ENCODE assay signal across 10 mouse cellular contexts in genomic region chr6:82997511-82998102, GRCm38 (mm10). TPM values are rescaled to one million over a fixed set of nuclear protein-coding genes. Genes with fewer than 3 reads are reported as not detected.
DNase-seq lines count a peak whose midpoint lies in the region; ATAC-seq and TF ChIP-seq lines count a peak whose summit lies in the region.
"Had no signal": no experiment of that assay in that cellular context is flagged by ENCODE, and none has a peak within 500 bp of the region (broad histone marks: within the 10 kb centered on the region; RNA-seq: fewer than 3 reads in every experiment).

No protein-coding gene starts in this region.

- peak overlapping the region; percentile 85 for H3K27ac ChIP-seq in embryonic fibroblast, embryonic 13.5 days (ENCODE audit: insufficient read depth, low read length)
- peak overlapping the region; percentile 70 for H3K27ac ChIP-seq in lung, embryonic 14.5 days (ENCODE audit: low read depth)

- peak; percentile 8; the same call in 1 of the 2 replicates for TF ChIP-seq POLR2A in embryonic fibroblast, embryonic 13.5 days (IDR thresholded peaks at IDR 0.05; ENCODE audit: low read depth, low read length)

- H3K4me3 ChIP-seq in embryonic fibroblast, embryonic 13.5 days (ENCODE audit: insufficient read depth, low read length): no peak overlapping the region
- H3K4me3 ChIP-seq in lung, embryonic 14.5 days (ENCODE audit: low read depth, low read length): no peak overlapping the region

- DNase-seq in gastrocnemius, postnatal 14 days: peak; percentile 25
- DNase-seq in gastrocnemius, postnatal 36 days: no peak
- DNase-seq in MN1 (ENCODE audit: low spot score): peak; percentile 65
- peak; percentile 40 for DNase-seq in kidney, adult 18-20 months
- DNase-seq in lung, embryonic 14.5 days: peak; percentile 65
- DNase-seq in thymus, postnatal 36 days: no peak
- no peak for DNase-seq in urinary bladder, adult 2 months (ENCODE audit: low spot score)

- peak overlapping the region; percentile 50; the same call in 1 of the 2 replicates for H3K4me2 ChIP-seq in lung, embryonic 14.5 days

- no peaks in the 10 kb centered on the region for H3K27me3 ChIP-seq in lung, embryonic 14.5 days (ENCODE audit: insufficient read depth, low read length)
- H3K27me3 ChIP-seq: Patski had no signal

- H3K9me3 ChIP-seq in lung, embryonic 14.5 days (ENCODE audit: low read depth, low read length): no peaks in the 10 kb centered on the region

- intact Hi-C loops in gastrocnemius, postnatal 14 days (cut with DNase I; ENCODE audit: low total_unique reads): no loop called here
- intact Hi-C loops in gastrocnemius, postnatal 36 days (cut with DNase I): loop anchor here (2.0 to 5.0 kb wide), 4 partner anchors 55 to 160 kb away; partner anchors contain the start of genes 1700003E16Rik, Aup1, Ccdc142 and Gm42688

- no peak for ATAC-seq in lung, embryonic 14.5 days (ENCODE audit: insufficient read depth)

- no peaks in the 10 kb centered on the region for H3K36me3 ChIP-seq in lung, embryonic 14.5 days (ENCODE audit: insufficient read depth)

- peaks cover 4% of the 10 kb centered on the region; the same call in 1 of the 2 replicates for H3K4me1 ChIP-seq in embryonic fibroblast, embryonic 13.5 days (ENCODE audit: control insufficient read depth, insufficient read depth, low read length)
- H3K4me1 ChIP-seq in lung, embryonic 14.5 days (ENCODE audit: insufficient read depth): peaks cover 5% of the 10 kb centered on the region; the same call in 1 of the 2 replicates

- 45% methylated on average over 7 of the region's 7 CpGs for WGBS in lung, embryonic 14.5 days

- peak overlapping the region; percentile 26; the same call in 1 of the 2 replicates for H3K9ac ChIP-seq in lung, embryonic 14.5 days

- no peak for TF ChIP-seq CTCF in embryonic fibroblast, embryonic 13.5 days (IDR thresholded peaks at IDR 0.05; ENCODE audit: borderline replicate concordance, insufficient read depth, low read length)
- TF ChIP-seq CTCF in lung, embryonic 14.5 days (IDR thresholded peaks at IDR 0.05; ENCODE audit: low read depth): no peak

RNA-seq across cellular contexts. Expression of gene Dok1, which starts 35.7 kb away (rescaled TPM):
- 1 to 10 TPM; 5.0 to 7.1 TPM for total RNA-seq in gastrocnemius, postnatal 14 days (2021)
- total RNA-seq in gastrocnemius, postnatal 36 days (2021): 1 to 10 TPM; 2.4 to 2.5 TPM
- 37.9 and 56.4 TPM in 2 replicates for polyA plus RNA-seq in embryonic fibroblast, embryonic 13.5 days (2011; ENCODE audit: insufficient read length, low read depth, missing spikeins)
- polyA plus RNA-seq in lung, embryonic 14.5 days (2014; fragmentation: Nextera tagmentation; extraction: Ambion mirVana): 11.9 and 12.0 TPM in 2 replicates
- 18.3 and 20.8 TPM in 2 replicates for polyA plus RNA-seq in urinary bladder, adult 2 months (2012; rRNA removed)

RNA-seq across cellular contexts. Expression of gene Loxl3, which starts 36.4 kb away (rescaled TPM):
- 1 to 10 TPM; 6.9 to 7.4 TPM for total RNA-seq in gastrocnemius, postnatal 14 days (2021)
- 1 to 10 TPM; 2.9 to 3.1 TPM for total RNA-seq in gastrocnemius, postnatal 36 days (2021)
- 124 and 241 TPM in 2 replicates for polyA plus RNA-seq in embryonic fibroblast, embryonic 13.5 days (2011; ENCODE audit: insufficient read length, low read depth, missing spikeins)
- polyA plus RNA-seq in lung, embryonic 14.5 days (2014; fragmentation: Nextera tagmentation; extraction: Ambion mirVana): 19.5 and 19.8 TPM in 2 replicates
- 20.2 and 20.7 TPM in 2 replicates for polyA plus RNA-seq in urinary bladder, adult 2 months (2012; rRNA removed)

RNA-seq across cellular contexts. Expression of gene M1ap, which starts 50.9 kb away (rescaled TPM):
- 1 to 10 TPM in 1 of 2 experiments, under 1 TPM in 1; 0.82 to 1.1 TPM for total RNA-seq in gastrocnemius, postnatal 14 days (2021)
- not detected for total RNA-seq in gastrocnemius, postnatal 36 days (2021)
- 0.78 TPM in 1 of 2 replicates, not detected in the other for polyA plus RNA-seq in embryonic fibroblast, embryonic 13.5 days (2011; ENCODE audit: insufficient read length, low read depth, missing spikeins)
- polyA plus RNA-seq in lung, embryonic 14.5 days (2014; fragmentation: Nextera tagmentation; extraction: Ambion mirVana): 1.1 TPM in 2 replicates
- polyA plus RNA-seq in urinary bladder, adult 2 months (2012; rRNA removed): 0.30 and 0.62 TPM in 2 replicates
- total RNA-seq: layer of hippocampus, adult 18-20 months had no signal
- polyA plus RNA-seq: Patski had no signal

RNA-seq across cellular contexts. Expression of gene Aup1, which starts 56.7 kb away (rescaled TPM):
- total RNA-seq in gastrocnemius, postnatal 14 days (2021): 10 to 100 TPM; 60.2 to 65.8 TPM
- 10 to 100 TPM; 82.8 to 88.8 TPM for total RNA-seq in gastrocnemius, postnatal 36 days (2021)
- polyA plus RNA-seq in embryonic fibroblast, embryonic 13.5 days (2011; ENCODE audit: insufficient read length, low read depth, missing spikeins): 129 and 133 TPM in 2 replicates
- polyA plus RNA-seq in lung, embryonic 14.5 days (2014; fragmentation: Nextera tagmentation; extraction: Ambion mirVana): 134 and 144 TPM in 2 replicates
- 189 and 247 TPM in 2 replicates for polyA plus RNA-seq in urinary bladder, adult 2 months (2012; rRNA removed)

RNA-seq across cellular contexts. Expression of gene Htra2, which starts 57.5 kb away (rescaled TPM):
- 10 to 100 TPM; 20.0 to 21.7 TPM for total RNA-seq in gastrocnemius, postnatal 14 days (2021)
- total RNA-seq in gastrocnemius, postnatal 36 days (2021): 10 to 100 TPM; 16.7 to 18.3 TPM
- 56.3 and 60.8 TPM in 2 replicates for polyA plus RNA-seq in embryonic fibroblast, embryonic 13.5 days (2011; ENCODE audit: insufficient read length, low read depth, missing spikeins)
- polyA plus RNA-seq in lung, embryonic 14.5 days (2014; fragmentation: Nextera tagmentation; extraction: Ambion mirVana): 44.0 and 45.0 TPM in 2 replicates
- 46.4 and 67.3 TPM in 2 replicates for polyA plus RNA-seq in urinary bladder, adult 2 months (2012; rRNA removed)

Comparison
In these comparisons a context has a peak if more than half of its experiments do, and no peak if none do; other contexts are left out.
1. DNase-seq: peak in gastrocnemius, postnatal 14 days (single experiment), MN1 (single experiment), kidney, adult 18-20 months (single experiment) and lung, embryonic 14.5 days (single experiment); none in gastrocnemius, postnatal 36 days (0 of 2), thymus, postnatal 36 days (0 of 2) and urinary bladder, adult 2 months (single experiment).